Mouse (Mus musculus) left cerebral cortex, adult 6 months (tissue): Measurements from ENCODE around the gene Hdac5. TPM values are rescaled to one million over a fixed set of nuclear protein-coding genes. Genes with fewer than 3 reads are reported as not detected.

Experiments used
- long read RNA-seq, 2 experiments: library from polyadenylated mRNA; unstranded; transcript quantifications; one replicate each; pipeline ENCODE4 v2.0.0; 2019 to 2020
- polyA plus RNA-seq: library from polyadenylated mRNA; unstranded; fragments of <200 nt; fragmentation: Nextera tagmentation; gene quantifications from 2 replicates; pipeline ENCODE4 v1.2.3, GENCODE M21; 2021

Gene Hdac5
- polyA plus RNA-seq: 47.8 and 66.9 TPM in 2 replicates
- long read RNA-seq, experiment 1, transcript Hdac5-205 (28 exons, 3,872 nt): minor isoform, 27 of 747 reads
- long read RNA-seq, experiment 1, transcript Hdac5-204 (27 exons, 3,788 nt): major isoform, 122 of 747 reads
- long read RNA-seq, experiment 1, transcript Hdac5-202 (27 exons, 3,759 nt): minor isoform, 7 of 747 reads
- long read RNA-seq, experiment 1, partial matches to known transcripts: 115 of 747 reads
- long read RNA-seq, experiment 1, other reads (novel, unspliced or antisense): 476 of 747 reads
- long read RNA-seq, experiment 2, partial matches to known transcripts: 23 of 39 reads
- long read RNA-seq, experiment 2, other reads (novel, unspliced or antisense): 15 of 39 reads

DNA sequence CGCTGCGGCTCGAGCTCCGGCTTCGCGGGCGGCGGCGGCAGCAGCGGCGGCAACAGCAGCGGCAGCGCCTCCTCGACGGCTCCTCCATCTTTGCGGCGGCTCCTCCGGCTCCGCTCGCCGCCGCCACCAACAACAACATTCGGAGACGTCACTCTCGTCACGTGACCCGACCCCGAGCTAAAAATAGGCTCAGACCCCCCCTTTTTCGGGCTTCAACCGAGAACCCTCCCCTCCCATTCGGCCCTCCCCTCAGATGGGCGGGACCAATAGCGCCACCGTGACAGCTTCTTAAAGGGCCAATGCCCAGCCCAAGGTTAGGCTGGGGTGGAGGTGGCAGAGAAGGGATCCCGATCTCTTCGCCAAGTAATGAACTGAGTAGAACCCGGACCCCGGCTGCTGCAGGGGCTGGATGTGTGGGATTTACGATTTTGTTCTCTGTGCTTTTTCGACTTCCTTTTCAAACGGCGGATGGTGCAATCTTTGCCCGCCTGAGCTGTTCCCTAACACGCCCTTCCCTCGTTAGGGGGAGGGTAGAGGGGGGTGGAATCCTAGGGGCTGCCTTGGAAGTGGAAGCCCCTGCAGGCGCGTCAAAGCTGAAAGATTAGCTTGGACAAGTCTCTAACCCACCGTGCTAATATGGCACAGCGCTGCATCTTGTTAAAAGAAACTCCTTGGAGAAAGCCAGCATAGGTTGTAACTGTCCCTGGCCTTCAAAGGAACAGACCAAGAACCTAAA lies at the start of gene Hdac5:
Hdac5 (minus strand) TSS at position 161 of the 736 bp plus-strand sequence.

DNA sequence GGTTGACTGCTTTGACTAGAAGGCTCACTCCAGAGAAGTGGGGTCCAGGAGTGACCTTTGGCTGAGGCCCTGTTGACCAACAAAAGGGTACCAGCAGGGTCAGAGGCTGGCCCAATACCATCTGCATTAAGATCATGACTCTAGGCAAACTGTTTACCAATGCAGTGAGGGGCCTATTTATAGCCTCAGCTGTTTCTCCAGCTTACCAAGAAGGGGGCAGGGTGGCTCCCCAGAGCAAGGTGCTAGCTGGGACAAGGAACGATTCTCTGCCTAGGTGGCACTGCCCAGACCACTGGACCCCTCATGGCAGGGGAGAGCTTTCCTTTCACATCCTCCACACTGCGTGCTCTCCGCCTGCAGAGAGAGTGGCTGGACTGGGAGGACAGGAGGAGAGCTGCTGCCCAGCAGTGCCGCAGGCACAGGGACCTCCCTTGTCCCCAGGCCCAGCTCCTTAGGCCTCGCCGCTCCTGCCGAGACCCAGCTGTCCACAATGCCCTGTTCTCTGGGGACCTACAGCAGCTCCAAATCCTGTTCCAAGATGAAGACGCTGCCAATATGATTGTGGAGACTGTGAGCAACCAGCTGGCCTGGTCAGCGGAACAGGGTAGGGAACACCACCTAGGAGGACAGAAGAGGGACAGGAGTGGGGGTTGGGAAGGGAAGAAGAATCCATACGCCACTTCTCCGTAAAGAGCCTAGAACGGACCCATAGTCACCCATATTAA lies 38.7 kb upstream of the Hdac5 start, which contains the start of gene Asb16:
Asb16 (plus strand) TSS at position 224 of the 725 bp plus-strand sequence.

DNA sequence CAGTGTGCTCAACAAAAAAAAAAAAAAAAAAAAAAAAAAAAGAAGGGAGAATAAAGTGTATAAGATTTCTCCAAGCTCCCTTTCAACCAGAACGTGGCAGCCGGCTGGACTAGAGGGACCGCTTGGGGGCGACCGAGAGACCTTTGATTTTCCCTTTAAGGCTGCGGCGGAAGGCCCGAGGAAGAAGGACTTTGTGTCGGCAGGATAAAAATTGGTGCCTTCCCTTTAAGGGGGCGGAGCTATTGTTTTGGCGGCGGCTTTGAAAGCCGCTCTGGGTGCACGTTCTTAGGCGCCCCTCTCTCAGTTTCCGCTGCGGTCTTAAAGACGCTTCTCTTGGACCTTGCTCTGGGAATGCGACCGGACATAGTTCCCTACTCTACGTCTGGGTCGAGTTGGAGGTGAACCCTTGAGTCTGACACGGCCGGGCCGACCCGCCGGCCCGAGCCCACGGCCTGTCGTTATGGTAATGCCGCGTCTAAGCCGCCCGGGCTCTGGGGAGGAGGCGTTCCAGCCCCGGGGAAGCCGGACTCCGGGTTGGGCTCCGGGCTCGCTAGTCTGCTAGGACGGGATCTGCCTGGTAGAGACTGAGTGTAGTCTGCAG lies 18.8 kb upstream of the Hdac5 start, which contains the start of gene BC030867:
BC030867 (plus strand) TSS at position 253 of the 601 bp plus-strand sequence.

DNA sequence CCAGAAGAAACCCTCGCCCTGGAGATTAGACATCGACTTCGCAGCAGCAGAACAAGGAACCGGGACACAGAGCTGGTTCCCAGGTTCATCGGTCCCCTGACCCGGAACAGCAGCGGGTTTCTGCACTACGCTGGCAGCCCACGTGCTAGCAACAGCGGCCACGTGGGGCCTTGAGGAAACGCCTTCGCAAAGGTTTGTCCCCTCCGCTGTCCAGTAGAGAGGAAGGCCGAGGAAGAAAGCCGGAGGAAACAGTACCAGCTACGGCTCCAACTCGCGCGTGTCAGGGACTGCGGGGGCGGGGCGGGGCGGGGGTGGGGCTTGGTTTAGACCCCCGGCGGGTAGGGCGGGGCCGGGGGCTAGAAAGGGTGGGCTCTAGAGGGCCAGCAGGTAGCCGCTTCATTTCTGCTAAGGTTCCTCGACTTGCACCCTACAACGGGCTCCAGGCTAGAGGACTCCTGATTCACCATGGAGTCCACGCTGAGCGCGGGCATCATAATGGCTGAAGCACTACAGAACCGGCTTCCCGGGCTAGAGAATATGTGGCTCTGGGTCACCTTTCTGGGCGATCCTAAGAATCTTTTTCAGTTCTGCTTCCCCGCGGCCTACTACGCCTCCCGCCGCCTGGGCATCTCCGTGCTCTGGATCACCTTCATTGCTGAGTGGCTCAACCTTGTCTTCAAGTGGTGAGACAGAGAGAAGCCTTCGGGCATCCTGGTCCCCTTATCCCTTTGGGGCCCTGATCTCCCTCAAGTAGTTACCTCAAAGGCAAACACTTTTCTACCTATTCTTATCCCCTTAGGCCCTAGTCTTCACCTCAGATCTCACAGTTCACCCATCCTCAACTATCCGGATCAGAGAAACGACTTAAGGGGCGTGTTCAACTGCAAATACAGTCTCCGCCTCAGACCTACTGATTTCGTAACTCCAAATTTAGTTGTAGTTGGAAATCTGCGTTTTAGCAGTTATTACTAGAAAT lies 40.2 kb downstream of the Hdac5 start, which contains the start of gene G6pc3:
G6pc3 (plus strand) TSS at position 160 of the 976 bp plus-strand sequence.

DNA sequence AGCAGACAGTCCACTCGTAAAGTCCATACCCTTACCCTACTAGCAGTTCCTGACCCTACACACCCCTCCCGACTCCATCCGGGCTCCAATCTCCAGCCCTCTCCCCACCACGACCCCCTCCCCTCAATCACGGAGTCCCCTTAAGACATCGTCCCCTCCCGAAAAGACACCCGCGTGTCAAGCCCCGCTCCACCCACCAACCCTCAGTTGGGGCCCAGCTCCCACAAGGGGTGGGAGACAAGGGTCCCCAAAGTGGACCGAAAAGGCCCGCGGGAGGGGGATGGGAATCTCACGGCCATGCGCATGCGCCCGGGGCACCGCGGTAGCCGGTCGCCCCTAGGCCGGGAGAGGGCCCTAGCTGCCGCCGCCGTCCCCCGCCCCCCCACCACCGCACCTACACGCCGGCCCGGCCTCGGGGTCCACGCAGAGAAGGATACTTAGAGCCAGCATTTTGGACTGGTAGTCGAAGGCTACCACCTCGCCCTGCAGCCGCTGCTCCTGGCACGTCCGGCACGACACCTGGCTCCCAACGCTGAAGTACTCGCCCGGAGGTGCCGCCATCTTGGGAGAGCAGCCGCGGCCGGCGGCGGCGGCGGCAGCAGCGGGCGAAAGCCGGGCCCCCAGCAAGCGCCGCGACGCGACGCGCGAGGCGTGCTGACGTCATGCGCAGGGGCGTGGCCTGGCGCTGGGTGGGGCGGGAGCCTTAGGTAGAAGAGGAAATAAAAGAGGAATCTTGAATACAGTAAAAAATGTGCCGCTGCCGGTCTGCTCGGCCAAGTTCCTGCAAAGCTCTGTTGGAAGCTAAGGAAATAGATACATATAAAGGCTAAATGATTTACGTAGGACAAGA lies 45.1 kb downstream of the Hdac5 start, which contains the start of gene Lsm12:
Lsm12 (minus strand) TSS at position 651 of the 850 bp plus-strand sequence.

DNA sequence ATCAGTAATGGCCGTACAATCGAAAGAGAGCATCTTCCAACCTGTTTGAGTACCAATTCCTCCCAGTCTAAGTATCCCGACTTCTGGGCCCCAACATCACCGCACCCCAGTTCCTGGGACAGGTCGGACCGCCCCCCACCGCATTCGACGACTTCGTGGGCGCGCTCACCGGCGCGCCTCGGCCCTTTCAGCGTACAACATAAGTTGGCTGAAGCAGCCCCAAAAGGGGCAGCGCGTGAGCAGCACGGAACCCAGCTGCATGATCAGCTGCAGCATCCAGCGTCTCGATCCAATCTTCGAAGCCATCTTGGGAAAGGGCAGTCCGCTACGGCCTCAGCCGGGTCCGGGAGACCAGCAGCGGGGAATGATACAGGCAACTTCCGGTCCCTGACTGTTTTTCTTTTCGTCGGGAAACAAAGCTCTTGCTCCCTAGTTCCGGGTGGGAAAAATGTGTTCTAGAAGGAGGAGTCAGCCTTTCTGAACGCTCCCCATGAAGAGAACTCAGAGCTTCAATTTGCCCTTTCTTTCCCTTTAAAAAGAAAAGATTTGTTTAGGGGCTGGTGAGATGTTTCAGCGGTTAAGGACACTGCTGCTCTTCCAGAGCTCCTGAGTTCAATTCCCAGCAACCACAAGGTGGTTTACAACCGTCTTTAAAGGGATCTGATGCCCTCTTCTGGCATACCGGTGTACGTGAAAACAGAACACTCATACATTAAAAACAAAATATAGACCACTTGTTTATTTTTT lies 73.8 kb downstream of the Hdac5 start, which contains the start of gene Tmem101:
Tmem101 (minus strand) TSS at position 366 of the 747 bp plus-strand sequence.

DNA sequence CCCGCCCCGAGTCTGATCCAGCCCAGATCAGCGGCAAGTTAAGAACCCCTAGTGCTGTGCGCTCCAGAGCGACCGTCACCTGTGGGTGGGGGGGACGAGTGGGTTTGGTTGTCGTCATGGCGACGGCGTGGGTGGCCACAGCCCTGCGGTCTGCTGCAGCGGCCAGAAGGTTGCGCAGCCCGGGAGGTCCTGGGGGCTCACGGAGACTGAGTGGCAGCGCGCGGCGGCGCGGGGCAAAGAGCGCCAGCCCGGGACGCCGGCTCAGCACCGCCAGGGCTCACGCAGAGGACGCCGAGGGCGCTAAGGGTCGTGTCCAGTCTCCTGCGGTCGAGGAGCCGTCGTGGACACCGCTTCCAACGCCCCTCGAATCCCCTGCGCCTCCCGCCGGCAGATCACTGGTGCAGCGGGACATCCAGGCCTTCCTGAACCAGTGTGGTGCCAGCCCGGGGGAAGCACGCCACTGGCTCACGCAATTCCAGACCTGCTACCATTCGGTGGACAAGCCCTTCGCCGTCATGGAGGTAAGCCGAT lies 84.4 kb downstream of the Hdac5 start, which contains the start of gene Nags:
Nags (plus strand) TSS at position 43 of the 531 bp plus-strand sequence.

Other genes with a start within 250 kb of the Hdac5 start
- gene Cfap97d1, start 245.9 kb downstream of the Hdac5 start, polyA plus RNA-seq: not detected in 2 replicates
- gene Dusp3, start 243.2 kb downstream of the Hdac5 start, polyA plus RNA-seq: 261 and 289 TPM in 2 replicates
- gene Mpp3, start 201.7 kb downstream of the Hdac5 start, polyA plus RNA-seq: 24.1 and 29.1 TPM in 2 replicates
- gene Cd300lg, start 188.7 kb downstream of the Hdac5 start, polyA plus RNA-seq: 0.13 TPM in 1 of 2 replicates, not detected in the other
- gene Mpp2, start 141.7 kb downstream of the Hdac5 start, polyA plus RNA-seq: 31.0 and 37.4 TPM in 2 replicates
- gene Ppy, start 128.8 kb downstream of the Hdac5 start, polyA plus RNA-seq: not detected in 2 replicates
- gene Pyy, start 122.3 kb downstream of the Hdac5 start, polyA plus RNA-seq: not detected in 2 replicates
- gene Nags, start 84.7 kb downstream of the Hdac5 start, polyA plus RNA-seq: 0.06 TPM in 1 of 2 replicates, not detected in the other
- 35.3 and 47.1 TPM in 2 replicates for gene Tmem101, start 73.8 kb downstream of the Hdac5 start, polyA plus RNA-seq
- gene Lsm12, start 44.9 kb downstream of the Hdac5 start, polyA plus RNA-seq: 91.0 and 105 TPM in 2 replicates
- gene G6pc3, start 40.5 kb downstream of the Hdac5 start, polyA plus RNA-seq: 24.1 and 27.0 TPM in 2 replicates
- 1.4 and 1.6 TPM in 2 replicates for gene BC030867, start 18.7 kb upstream of the Hdac5 start, polyA plus RNA-seq
- gene Asb16, start 38.6 kb upstream of the Hdac5 start, polyA plus RNA-seq: 0.82 and 1.2 TPM in 2 replicates
- gene Tmub2, start 54.8 kb upstream of the Hdac5 start, polyA plus RNA-seq: 81.4 and 90.6 TPM in 2 replicates
- gene Atxn7l3, start 66.5 kb upstream of the Hdac5 start, polyA plus RNA-seq: 11.1 and 20.7 TPM in 2 replicates
- 42.1 and 43.3 TPM in 2 replicates for gene Ubtf, start 89.6 kb upstream of the Hdac5 start, polyA plus RNA-seq
- gene Slc4a1, start 136.0 kb upstream of the Hdac5 start, polyA plus RNA-seq: not detected in 2 replicates
- 53.3 and 211 TPM in 2 replicates for gene Rundc3a, start 163.2 kb upstream of the Hdac5 start, polyA plus RNA-seq
- 94.9 and 175 TPM in 2 replicates for gene Slc25a39, start 177.8 kb upstream of the Hdac5 start, polyA plus RNA-seq
- 38.6 and 40.3 TPM in 2 replicates for gene Grn, start 200.1 kb upstream of the Hdac5 start, polyA plus RNA-seq
- gene Fam171a2, start 217.5 kb upstream of the Hdac5 start, polyA plus RNA-seq: 0.67 and 7.7 TPM in 2 replicates
- 4.4 and 5.7 TPM in 2 replicates for gene Itga2b, start 240.0 kb upstream of the Hdac5 start, polyA plus RNA-seq